Mouse (Mus musculus): ENCODE measurements around the gene Bcl2a1a. TPM values are rescaled to one million over a fixed set of nuclear protein-coding genes. Genes with fewer than 3 reads are reported as not detected.

Gene Bcl2a1a
- polyA plus RNA-seq, 1 experiment, result not detected

Other genes with a start within 250 kb of the Bcl2a1a start
- 21.1 and 21.4 TPM in 2 replicates for gene Mthfsl, start 236.6 kb upstream of the Bcl2a1a start, polyA plus RNA-seq (2011; ENCODE audit: insufficient read length, low read depth, missing spikeins)
- gene Bcl2a1d, start 225.0 kb upstream of the Bcl2a1a start, polyA plus RNA-seq (2011; ENCODE audit: insufficient read length, low read depth, missing spikeins), result not detected in 2 replicates
- not detected in 2 replicates for gene Trim43c, start 117.7 kb upstream of the Bcl2a1a start, polyA plus RNA-seq (2011; ENCODE audit: insufficient read length, low read depth, missing spikeins)
- gene Trim43b, start 135.9 kb downstream of the Bcl2a1a start, polyA plus RNA-seq (2011; ENCODE audit: insufficient read length, low read depth, missing spikeins), result 0.23 TPM in 1 of 2 replicates, not detected in the other
- not detected in 2 replicates for gene Bcl2a1b, start 242.3 kb downstream of the Bcl2a1a start, polyA plus RNA-seq (2011; ENCODE audit: insufficient read length, low read depth, missing spikeins)
- not detected in 2 replicates for gene Gm29094, start 242.5 kb downstream of the Bcl2a1a start, polyA plus RNA-seq (2011; ENCODE audit: insufficient read length, low read depth, missing spikeins)

Data from embryonic fibroblast, embryonic 13.5 days (primary cell).